Mouse (Mus musculus): Measurements from ENCODE around the gene Cux1.

Gene Cux1

GRCm38 (mm10) chr5:136566812-136567175 lies 496 bp downstream of the Cux1 start:
- no peak for DNase-seq (ENCODE audit: low read depth)

GRCm38 (mm10) chr5:136566001-136566811 lies 1.1 kb downstream of the Cux1 start:
- peak; percentile 51 for DNase-seq (ENCODE audit: low read depth)

- DNase-seq (ENCODE audit: low read depth): no peak
Measured at GRCm38 (mm10) chr5:136565311-136565811, 1.9 kb downstream of the Cux1 start.

GRCm38 (mm10) chr5:136564613-136565299 lies 2.5 kb downstream of the Cux1 start:
- DNase-seq (ENCODE audit: low read depth): no peak

GRCm38 (mm10) chr5:136563996-136564395 lies 3.3 kb downstream of the Cux1 start:
- DNase-seq (ENCODE audit: low read depth): no peak

GRCm38 (mm10) chr5:136563104-136563503 lies 4.2 kb downstream of the Cux1 start:
- DNase-seq (ENCODE audit: low read depth): no peak

- peak; percentile 64 for DNase-seq (ENCODE audit: low read depth)
Measured at GRCm38 (mm10) chr5:136562212-136562611, 5.1 kb downstream of the Cux1 start.

- no peak for DNase-seq (ENCODE audit: low read depth)
Measured at GRCm38 (mm10) chr5:136561641-136562040, 5.6 kb downstream of the Cux1 start.

GRCm38 (mm10) chr5:136560656-136561055 lies 6.6 kb downstream of the Cux1 start:
- DNase-seq (ENCODE audit: low read depth): no peak

- no peak for DNase-seq (ENCODE audit: low read depth)
Measured at GRCm38 (mm10) chr5:136557446-136557845, 9.8 kb downstream of the Cux1 start.

GRCm38 (mm10) chr5:136556328-136557262 lies 10.7 kb downstream of the Cux1 start:
- DNase-seq (ENCODE audit: low read depth): no peak

- DNase-seq (ENCODE audit: low read depth): peak; percentile 82
Measured at GRCm38 (mm10) chr5:136555703-136556102, 11.6 kb downstream of the Cux1 start.

- no peak for DNase-seq (ENCODE audit: low read depth)
Measured at GRCm38 (mm10) chr5:136552832-136553231, 14.5 kb downstream of the Cux1 start.

GRCm38 (mm10) chr5:136552093-136552492 lies 15.2 kb downstream of the Cux1 start:
- peak; percentile 79 for DNase-seq (ENCODE audit: low read depth)

- DNase-seq (ENCODE audit: low read depth): no peak
Measured at GRCm38 (mm10) chr5:136551571-136551970, 15.7 kb downstream of the Cux1 start.

- DNase-seq (ENCODE audit: low read depth): no peak
Measured at GRCm38 (mm10) chr5:136550726-136551125, 16.6 kb downstream of the Cux1 start.

GRCm38 (mm10) chr5:136548776-136549175 lies 18.5 kb downstream of the Cux1 start:
- no peak for DNase-seq (ENCODE audit: low read depth)

GRCm38 (mm10) chr5:136545061-136545460 lies 22.2 kb downstream of the Cux1 start:
- DNase-seq (ENCODE audit: low read depth): no peak

GRCm38 (mm10) chr5:136543171-136543570 lies 24.1 kb downstream of the Cux1 start:
- peak; percentile 57 for DNase-seq (ENCODE audit: low read depth)

- DNase-seq (ENCODE audit: low read depth): peak; percentile 79
Measured at GRCm38 (mm10) chr5:136540952-136541351, 26.3 kb downstream of the Cux1 start.

- no peak for DNase-seq (ENCODE audit: low read depth)
Measured at GRCm38 (mm10) chr5:136540055-136540838, 27.0 kb downstream of the Cux1 start.

Measured in NIH3T3 (cell line).